Mouse (Mus musculus) retina, adult 2 months (tissue): ENCODE results near the gene Klhl42.

Experiments used
- DNase-seq: peaks from one replicate; pipeline ENCODE4 v3.0.0-alpha.2; 2012; ENCODE audit warnings: low read depth, low spot score

Klhl42 gene

DNA sequence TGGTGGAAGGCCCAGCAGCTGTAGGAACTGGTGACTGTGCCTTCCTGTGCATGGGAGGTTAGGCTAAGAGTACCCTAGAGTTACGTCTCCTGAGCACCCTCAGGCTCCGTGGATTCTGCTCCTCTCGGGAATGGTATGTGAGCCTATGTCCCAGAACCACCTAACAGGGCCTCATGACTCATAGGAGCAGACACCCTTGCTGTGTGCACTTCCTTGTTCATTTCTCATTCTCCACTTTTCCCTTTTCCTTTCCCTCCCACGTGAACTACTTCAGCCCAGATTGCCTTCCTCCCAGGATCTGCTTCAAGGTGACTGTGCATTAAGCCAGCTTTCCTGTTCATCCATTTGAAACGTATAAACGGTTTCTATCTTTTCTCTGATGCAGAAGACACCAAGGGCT lies 59.9 kb downstream of the Klhl42 start:
- DNase-seq: no peak

DNA sequence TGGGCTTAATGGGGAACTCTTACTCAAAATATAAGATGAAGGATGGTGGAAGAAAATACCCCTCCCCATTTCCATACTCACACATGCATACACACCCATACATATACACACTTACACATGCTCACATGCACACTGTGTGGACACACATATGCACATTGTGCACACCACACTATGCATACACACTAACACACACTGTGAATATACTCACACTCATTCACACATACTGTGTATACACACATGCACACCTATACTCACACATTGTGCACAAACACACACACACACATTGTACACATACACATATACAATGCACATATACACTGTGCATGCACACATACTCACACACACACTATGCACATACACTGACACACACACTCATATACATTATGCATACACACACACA lies 60.7 kb downstream of the Klhl42 start:
- DNase-seq: no peak

DNA sequence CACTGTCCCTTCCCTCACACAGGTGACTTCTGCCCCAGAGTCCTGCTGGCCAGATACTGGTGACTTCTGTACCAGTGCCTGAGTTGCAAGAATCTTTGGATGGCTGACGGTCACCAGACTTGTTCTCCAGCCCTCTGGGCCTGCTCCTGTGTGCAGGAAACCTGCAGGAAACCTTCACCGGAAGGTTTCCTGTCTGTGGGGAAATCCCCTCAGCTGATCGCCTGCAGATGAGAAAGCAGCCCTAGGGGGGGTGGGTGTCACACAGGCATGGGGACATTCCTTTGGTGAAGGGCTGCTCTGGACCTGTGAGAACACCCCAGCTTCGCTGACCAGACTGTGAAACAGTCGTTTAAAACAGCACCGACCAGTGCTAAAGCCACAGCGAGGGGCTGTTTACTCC lies 63.9 kb downstream of the Klhl42 start:
- no peak for DNase-seq

DNA sequence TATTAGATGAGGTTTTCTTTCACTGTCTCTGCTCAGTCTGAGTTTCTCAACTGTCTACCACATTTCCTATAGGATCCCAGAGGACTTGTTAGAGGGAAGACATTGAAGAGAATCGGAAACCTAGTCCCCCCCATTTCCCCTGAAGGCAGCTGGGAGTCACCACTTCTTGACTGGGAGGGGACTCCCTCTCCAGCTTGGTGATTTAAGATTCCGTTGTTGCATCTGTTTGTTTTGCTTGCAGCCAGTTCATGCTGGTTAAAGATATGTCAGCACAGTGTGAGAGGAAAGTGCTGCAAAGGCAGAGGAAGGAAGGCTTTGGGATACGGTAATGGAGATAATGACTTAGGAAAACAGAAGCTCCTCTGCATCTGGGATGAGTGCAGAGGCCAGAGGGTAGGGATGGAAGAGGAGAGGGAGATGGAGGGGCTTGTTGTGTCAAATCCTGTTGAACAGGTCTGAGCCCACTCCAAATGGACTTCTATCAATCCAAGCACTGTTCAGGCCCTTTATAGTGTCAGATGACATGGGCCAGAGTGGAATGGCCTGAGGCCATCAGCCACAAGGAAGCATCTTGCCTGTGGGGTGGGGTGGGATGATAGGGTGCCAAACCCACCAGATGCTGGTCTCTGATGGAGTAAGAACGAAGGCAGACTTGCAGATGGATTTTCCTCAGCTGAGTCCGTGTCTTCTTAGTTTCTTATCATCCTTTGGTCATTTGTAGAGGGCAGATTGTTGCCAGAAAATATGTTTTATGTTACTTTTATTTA lies 70.8 kb downstream of the Klhl42 start:
- DNase-seq: no peak
